Mouse (Mus musculus) stomach, postnatal 0 days (tissue): ENCODE data around the gene Atad3a.
"Not testable (repeated sequence)": the region's sequence is repeated elsewhere in the genome, so short reads cannot be mapped to it uniquely, and the experiment has no call there.

Experiments used
- CTCF ChIP-seq: IDR thresholded peaks from 2 replicates; pipeline ENCODE4 v1.5.1; 2016; ENCODE audit warnings: antibody characterized with exemption, low read depth, mild to moderate bottlenecking, moderate library complexity
- EP300 ChIP-seq: optimal IDR thresholded peaks from 2 replicates; pipeline ENCODE3; 2016; ENCODE audit warnings: antibody characterized with exemption

DNA sequence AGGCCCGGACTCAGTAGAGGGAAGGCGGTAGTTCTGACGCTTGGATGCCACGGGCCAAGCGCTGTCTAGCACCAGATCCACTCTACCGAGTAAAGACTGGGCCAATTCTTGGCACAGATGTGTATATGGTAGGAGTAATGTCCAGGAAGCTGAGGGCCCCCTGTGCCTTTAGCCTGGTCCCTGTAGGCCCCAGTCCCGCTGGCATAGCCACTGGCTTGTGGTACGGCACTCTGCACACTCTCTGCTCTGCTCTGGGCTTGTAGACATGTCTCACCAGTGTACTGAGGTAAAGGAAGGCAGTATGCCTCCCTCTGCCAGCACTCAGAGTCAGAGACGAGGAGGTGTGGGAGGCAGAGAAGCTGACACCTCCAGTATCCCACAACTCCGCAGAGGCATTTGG is 20.2 kb downstream of the Atad3a start:
- not testable (repeated sequence) for TF ChIP-seq CTCF, EP300
